Mouse (Mus musculus) forebrain, embryonic 13.5 days (tissue): Measurements from ENCODE around the gene Krt25. TPM values are rescaled to one million over a fixed set of nuclear protein-coding genes. Genes with fewer than 3 reads are reported as not detected.

ENCODE experiments used
- ATAC-seq: fragments of 200-750 bp; cut with Nextera tagmentation; 2 replicates; pipeline ENCODE4 v1.8.0; 2017
- H3K27ac ChIP-seq: fragments of 300-500 bp; sonication (generic); 2 replicates; pipeline ENCODE4 v1.5.1; 2015; ENCODE audit warnings: inconsistent platforms, mild to moderate bottlenecking, moderate library complexity
- H3K27me3 ChIP-seq: fragments of 300-500 bp; sonication (generic); 2 replicates; pipeline ENCODE4 v1.6.1; 2015; ENCODE audit warnings: mild to moderate bottlenecking, inconsistent platforms
- H3K36me3 ChIP-seq: fragments of 300-500 bp; sonication (generic); 2 replicates; pipeline ENCODE4 v1.6.1; 2015; ENCODE audit warnings: mild to moderate bottlenecking, inconsistent platforms; ENCODE audit not compliant: poor library complexity, severe bottlenecking
- H3K4me1 ChIP-seq: fragments of 300-500 bp; sonication (generic); 2 replicates; pipeline ENCODE4 v1.6.1; 2015; ENCODE audit warnings: inconsistent platforms
- H3K4me2 ChIP-seq: fragments of 300-500 bp; sonication (generic); 2 replicates; pipeline ENCODE4 v1.6.1; 2015; ENCODE audit warnings: inconsistent platforms, mild to moderate bottlenecking, moderate library complexity
- H3K4me3 ChIP-seq: fragments of 300-500 bp; sonication (generic); 2 replicates; pipeline ENCODE4 v1.5.1; 2015; ENCODE audit warnings: mild to moderate bottlenecking, inconsistent platforms
- H3K9ac ChIP-seq: fragments of 300-500 bp; sonication (generic); 2 replicates; pipeline ENCODE4 v1.6.1; 2015; ENCODE audit warnings: mild to moderate bottlenecking, inconsistent platforms
- H3K9me3 ChIP-seq: fragments of 300-500 bp; sonication (generic); replicated peaks from 2 replicates; pipeline ENCODE4 v1.6.1; 2016; ENCODE audit warnings: inconsistent platforms
- WGBS: fragments of 180-500 bp; shearing (Covaris S2); methylation state at CpG from one replicate; pipeline ENCODE4 v1.1.7; 2015; 5-methylcytosine and 5-hydroxymethylcytosine counted together
- polyA plus RNA-seq: library from polyadenylated mRNA; unstranded; fragments of >200 nt; fragmentation: Nextera tagmentation; extraction: Ambion mirVana; gene quantifications from 2 replicates; pipeline ENCODE4 v1.2.1, GENCODE M21; 2015

The Krt25 gene
- polyA plus RNA-seq, 1 experiment from 2014 or later: not detected

GRCm38 (mm10) chr11:99275624-99276023 is 47.1 kb downstream of the Krt25 start:
- no peaks in the 10 kb centered on the region; the same call in 1 of the 2 replicates for H3K27me3 ChIP-seq
- H3K27ac ChIP-seq: no peak overlapping the region
- H3K36me3 ChIP-seq: no peaks in the 10 kb centered on the region
- no peak overlapping the region for H3K9ac ChIP-seq
- H3K4me3 ChIP-seq: no peak overlapping the region
- WGBS: 87% methylated on average over 6 of the region's 6 CpGs
- no peaks in the 10 kb centered on the region for H3K4me1 ChIP-seq
- no peak overlapping the region for H3K4me2 ChIP-seq
- no peak for ATAC-seq
- no peaks in the 10 kb centered on the region for H3K9me3 ChIP-seq

- no peaks in the 10 kb centered on the region; the same call in 1 of the 2 replicates for H3K27me3 ChIP-seq
- H3K36me3 ChIP-seq: no peaks in the 10 kb centered on the region
- no peak overlapping the region for H3K27ac ChIP-seq
- H3K9ac ChIP-seq: no peak overlapping the region
- no peak for ATAC-seq
- H3K9me3 ChIP-seq: no peaks in the 10 kb centered on the region
- H3K4me2 ChIP-seq: no peak overlapping the region
- WGBS: 93% methylated on average over 4 of the region's 4 CpGs
- no peaks in the 10 kb centered on the region for H3K4me1 ChIP-seq
- no peak overlapping the region for H3K4me3 ChIP-seq
These were observed 50.0 kb downstream of the Krt25 start for GRCm38 (mm10) chr11:99272721-99273120.

- H3K27ac ChIP-seq: no peak overlapping the region
- no peak for ATAC-seq
- H3K4me2 ChIP-seq: no peak overlapping the region
- H3K9ac ChIP-seq: no peak overlapping the region
- no peaks in the 10 kb centered on the region for H3K36me3 ChIP-seq
- no peaks in the 10 kb centered on the region; the same call in 1 of the 2 replicates for H3K27me3 ChIP-seq
- H3K4me3 ChIP-seq: no peak overlapping the region
- no peaks in the 10 kb centered on the region for H3K4me1 ChIP-seq
- WGBS: 76% methylated on average over 7 of the region's 7 CpGs
- no peaks in the 10 kb centered on the region for H3K9me3 ChIP-seq
These were observed 53.6 kb downstream of the Krt25 start for GRCm38 (mm10) chr11:99269192-99269591.

GRCm38 (mm10) chr11:99265796-99266195 is 57.0 kb downstream of the Krt25 start:
- no peaks in the 10 kb centered on the region for H3K9me3 ChIP-seq
- no peak overlapping the region for H3K4me2 ChIP-seq
- no peak for ATAC-seq
- H3K27me3 ChIP-seq: no peaks in the 10 kb centered on the region
- H3K9ac ChIP-seq: no peak overlapping the region
- WGBS: 18% methylated on average over 9 of the region's 9 CpGs
- H3K4me1 ChIP-seq: no peaks in the 10 kb centered on the region
- H3K4me3 ChIP-seq: no peak overlapping the region
- H3K27ac ChIP-seq: no peak overlapping the region
- no peaks in the 10 kb centered on the region for H3K36me3 ChIP-seq

Other genes with a start within 250 kb of the Krt25 start
- not detected in 2 replicates for gene Tns4, start 233.6 kb downstream of the Krt25 start, polyA plus RNA-seq
- 0.14 TPM in 1 of 2 replicates, not detected in the other for gene Ccr7, start 167.9 kb downstream of the Krt25 start, polyA plus RNA-seq
- gene Smarce1, start 91.9 kb downstream of the Krt25 start, polyA plus RNA-seq: 375 and 388 TPM in 2 replicates
- 0.97 and 1.4 TPM in 2 replicates for gene Krt222, start 78.9 kb downstream of the Krt25 start, polyA plus RNA-seq
- gene Krt24, start 37.7 kb downstream of the Krt25 start, polyA plus RNA-seq: not detected in 2 replicates
- 0.09 TPM in 1 of 2 replicates, not detected in the other for gene Krt26, start 15.0 kb upstream of the Krt25 start, polyA plus RNA-seq
- not detected in 2 replicates for gene Krt27, start 28.2 kb upstream of the Krt25 start, polyA plus RNA-seq
- 0.17 and 0.21 TPM in 2 replicates for gene Krt28, start 52.0 kb upstream of the Krt25 start, polyA plus RNA-seq
- 31.4 and 39.8 TPM in 2 replicates for gene Krt10, start 66.4 kb upstream of the Krt25 start, polyA plus RNA-seq
- 0.15 TPM in 1 of 2 replicates, not detected in the other for gene Krt12, start 99.3 kb upstream of the Krt25 start, polyA plus RNA-seq
- gene Krt20, start 115.2 kb upstream of the Krt25 start, polyA plus RNA-seq: 0.11 TPM in 1 of 2 replicates, not detected in the other
- gene Krt23, start 170.2 kb upstream of the Krt25 start, polyA plus RNA-seq: not detected in 2 replicates
- gene Krt39, start 198.4 kb upstream of the Krt25 start, polyA plus RNA-seq: not detected in 2 replicates
- gene Krt40, start 220.2 kb upstream of the Krt25 start, polyA plus RNA-seq: not detected in 2 replicates
- not detected in 2 replicates for gene Krtap3-3, start 227.9 kb upstream of the Krt25 start, polyA plus RNA-seq
- gene Krtap3-2, start 233.9 kb upstream of the Krt25 start, polyA plus RNA-seq: not detected in 2 replicates
- gene Gm11939, start 236.5 kb upstream of the Krt25 start, polyA plus RNA-seq: not detected in 2 replicates
- not detected in 2 replicates for gene Krtap3-1, start 243.7 kb upstream of the Krt25 start, polyA plus RNA-seq